Mouse (Mus musculus) olfactory bulb, adult 2 months (tissue): ENCODE measurements at regions not wholly inside any gene's neighbourhood (a gene's known extent, or its start where the extent isn't known, plus 50 kb on each side); places are given as distances from the start of the nearest gene placed in this dataset.

ENCODE experiments used
- CTCF ChIP-seq: fragments of 200-500 bp; IDR thresholded peaks from 2 replicates; pipeline ENCODE4 v1.5.1; 2012; ENCODE audit warnings: low read depth, mild to moderate bottlenecking, low read length, moderate library complexity; ENCODE audit not compliant: insufficient read depth
- POLR2A ChIP-seq: fragments of 200-500 bp; IDR thresholded peaks from 2 replicates; pipeline ENCODE4 v1.6.1; 2012; ENCODE audit warnings: mild to moderate bottlenecking, low read depth, low read length, moderate library complexity; ENCODE audit not compliant: insufficient read depth

GRCm38 (mm10) chr10:91321226-91321625 lies 140.1 kb upstream of the Tmpo start:
- TF ChIP-seq POLR2A (no peak), CTCF (no peak)
